In genomic region chr16:95291450-95292101, GRCm38 (mm10) we compare ENCODE assay signal across 8 mouse cellular contexts. TPM values are rescaled to one million over a fixed set of nuclear protein-coding genes. Genes with fewer than 3 reads are reported as not detected.
DNase-seq lines count a peak whose midpoint lies in the region; ATAC-seq and TF ChIP-seq lines count a peak whose summit lies in the region.
"Had no signal": no experiment of that assay in that cellular context is flagged by ENCODE, and none has a peak within 500 bp of the region (broad histone marks: within the 10 kb centered on the region; RNA-seq: fewer than 3 reads in every experiment).

No protein-coding gene starts in this region.

- H3K4me3 ChIP-seq in heart, embryonic 15.5 days: no peak overlapping the region
- H3K4me3 ChIP-seq in stomach, embryonic 16.5 days (replicated peaks; ENCODE audit: low read length): no peak overlapping the region
- no peak overlapping the region for H3K4me3 ChIP-seq in left cerebral cortex, adult 2 months

- H3K36me3 ChIP-seq in heart, embryonic 15.5 days: no peaks in the 10 kb centered on the region
- H3K36me3 ChIP-seq in stomach, embryonic 16.5 days (ENCODE audit: control insufficient read depth, insufficient read depth, low read length): no peaks in the 10 kb centered on the region

- peak; percentile 31; the same call in 1 of the 2 replicates for ATAC-seq in heart, embryonic 15.5 days (replicated peaks; ENCODE audit: insufficient number of reproducible peaks, insufficient read depth, low FRiP score, low read depth)
- 0 out of 2 replicates have a peak, but pooled peaks have one; percentile 25 for ATAC-seq in stomach, embryonic 16.5 days (ENCODE audit: insufficient read depth, low FRiP score)

- DNase-seq in ovary, postnatal 14 days (ENCODE audit: low spot score): peak; percentile 4
- no peak for DNase-seq in ovary, postnatal 36 days (ENCODE audit: low spot score)
- peak; percentile 81 to 85 for DNase-seq in kidney, postnatal 25 days
- no peak for DNase-seq in left cerebral cortex, postnatal 25 days (ENCODE audit: low spot score in 2 of 2)
- DNase-seq in left cerebral cortex, adult 2 months (ENCODE audit: extremely low spot score in 1 of 2, low spot score in 2 of 2): no peak

- H3K27me3 ChIP-seq in heart, embryonic 15.5 days: no peaks in the 10 kb centered on the region
- no peaks in the 10 kb centered on the region for H3K27me3 ChIP-seq in stomach, embryonic 16.5 days (ENCODE audit: control insufficient read depth, insufficient read depth, low read length)

- H3K4me2 ChIP-seq in heart, embryonic 15.5 days: peak overlapping the region; percentile 21; the same call in 1 of the 2 replicates
- H3K4me2 ChIP-seq in stomach, embryonic 16.5 days (ENCODE audit: low read depth, low read length): no peak overlapping the region

- H3K4me1 ChIP-seq in heart, embryonic 15.5 days (replicated peaks): peaks cover 17% of the 10 kb centered on the region
- H3K4me1 ChIP-seq in stomach, embryonic 16.5 days (ENCODE audit: control insufficient read depth, insufficient read depth, low read length): peaks cover 13% of the 10 kb centered on the region; the same call in 1 of the 2 replicates

- 58% methylated on average over 10 of the region's 10 CpGs for WGBS in heart, embryonic 15.5 days
- 57% methylated on average over 10 of the region's 10 CpGs for WGBS in stomach, embryonic 16.5 days

- no peaks in the 10 kb centered on the region for H3K9me3 ChIP-seq in heart, embryonic 15.5 days (replicated peaks)
- no peaks in the 10 kb centered on the region for H3K9me3 ChIP-seq in stomach, embryonic 16.5 days (replicated peaks; ENCODE audit: control insufficient read depth, low read length)

- H3K9ac ChIP-seq in heart, embryonic 15.5 days: no peak overlapping the region
- no peak overlapping the region for H3K9ac ChIP-seq in stomach, embryonic 16.5 days (ENCODE audit: low read length)
- H3K9ac ChIP-seq: liver, embryonic 14.5 days had no signal

- peak overlapping the region; percentile 37 for H3K27ac ChIP-seq in heart, embryonic 15.5 days
- H3K27ac ChIP-seq in stomach, embryonic 16.5 days (ENCODE audit: low read length): peak overlapping the region; percentile 49; the same call in 1 of the 2 replicates
- H3K27ac ChIP-seq in left cerebral cortex, adult 2 months: no peak overlapping the region
- H3K27ac ChIP-seq: liver, embryonic 14.5 days had no signal

- no peak for TF ChIP-seq CTCF in left cerebral cortex, adult 2 months (IDR thresholded peaks at IDR 0.05)

- intact Hi-C loops in left cerebral cortex, postnatal 25 days (cut with DNase I): no loop called here
- intact Hi-C loops in left cerebral cortex, adult 2 months (cut with DNase I): loop anchor here (5.0 kb wide), 1 partner anchor 54 kb away; no protein-coding TSS in a partner anchor

RNA-seq across cellular contexts. Expression of gene Kcnj15, which starts 34.2 kb away (rescaled TPM):
- polyA plus RNA-seq in heart, embryonic 15.5 days (2015; fragmentation: Nextera tagmentation; extraction: Ambion mirVana): 3.4 and 3.8 TPM in 2 replicates
- 6.1 and 7.3 TPM in 2 replicates for polyA plus RNA-seq in stomach, embryonic 16.5 days (2015; fragmentation: Nextera tagmentation; extraction: Ambion mirVana)
- under 1 TPM in 1 of 2 experiments, not detected in 1; 0.16 TPM for total RNA-seq in left cerebral cortex, postnatal 25 days (2021)
- not detected for total RNA-seq in left cerebral cortex, adult 2 months (2021)

Comparison
In these comparisons a context has a peak if more than half of its experiments do, and no peak if none do; other contexts are left out.
1. DNase-seq: peak in ovary, postnatal 14 days (single experiment) and kidney, postnatal 25 days (2 of 2); none in ovary, postnatal 36 days (single experiment), left cerebral cortex, postnatal 25 days (0 of 2) and left cerebral cortex, adult 2 months (0 of 2).